Mouse (Mus musculus) skeletal muscle tissue, postnatal 0 days (tissue): ENCODE data around the gene Nfu1. TPM values are rescaled to one million over a fixed set of nuclear protein-coding genes. Genes with fewer than 3 reads are reported as not detected.

ENCODE experiments used
- polyA plus RNA-seq: library from polyadenylated mRNA; unstranded; fragments of >200 nt; fragmentation: Nextera tagmentation; extraction: Ambion mirVana; gene quantifications from 2 replicates; pipeline ENCODE4 v1.2.1, GENCODE M21; 2015

Gene Nfu1
- polyA plus RNA-seq, result 115 and 120 TPM in 2 replicates

DNA sequence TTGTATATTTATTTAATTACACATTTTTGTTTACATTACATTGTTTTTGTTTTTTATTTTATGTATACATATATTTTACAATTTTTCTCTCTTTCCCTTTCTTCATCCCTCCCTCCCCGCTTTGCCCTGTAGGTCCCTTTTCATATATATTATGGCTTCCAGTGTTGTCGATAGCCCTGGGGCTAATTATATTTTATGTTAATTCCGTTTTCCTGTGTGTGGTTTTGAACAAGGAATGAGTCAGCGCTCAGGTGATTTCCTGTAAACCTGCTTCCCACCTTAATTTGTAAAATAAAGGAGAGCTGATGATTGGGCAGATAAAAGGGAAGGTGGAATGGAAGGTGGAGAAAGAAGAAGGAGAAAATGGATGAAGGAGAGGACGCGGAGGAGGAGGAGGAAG is at the start of gene Nfu1:
Gene Nfu1, plus strand, starts transcription at position 350 of the 400 bp plus-strand sequence.

DNA sequence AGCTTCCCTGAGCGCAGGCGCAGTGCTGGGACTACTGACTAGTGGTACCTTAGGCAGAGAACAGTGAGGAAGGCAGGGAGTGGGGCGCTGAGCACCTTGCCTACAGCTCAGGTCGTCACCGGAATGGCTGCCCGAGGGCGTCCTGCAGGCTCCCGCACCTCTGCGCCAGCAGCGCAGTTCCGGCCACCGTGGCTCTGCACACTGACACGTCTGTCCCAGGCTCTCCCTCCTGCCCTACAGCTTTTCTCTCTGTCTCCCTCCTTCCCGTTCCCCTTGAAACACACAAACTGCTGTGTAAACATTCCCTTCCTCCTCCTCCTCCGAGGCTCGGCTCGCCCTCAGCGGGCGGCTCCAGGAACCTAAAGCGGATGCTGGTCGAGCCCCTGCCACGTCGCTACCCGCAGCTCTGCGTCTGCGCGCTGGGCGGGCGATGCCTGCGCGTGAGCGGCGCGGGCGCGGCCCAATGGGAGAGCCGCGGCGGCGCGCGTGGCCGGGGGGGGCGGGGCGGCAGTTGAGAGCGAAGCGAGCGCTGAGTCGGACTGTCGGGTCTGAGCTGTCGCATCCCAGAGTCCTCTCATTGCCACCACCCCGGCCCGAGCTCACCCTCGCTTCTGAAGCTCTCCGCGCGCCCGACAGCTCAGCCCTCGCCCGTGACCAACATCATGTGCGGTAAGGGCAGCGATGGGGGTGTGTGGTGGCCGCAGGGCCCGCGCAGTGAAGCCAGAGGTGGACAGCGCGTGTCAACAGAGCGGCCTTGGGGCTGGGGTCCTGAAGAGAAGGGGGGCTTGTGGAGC is 33.5 kb downstream of the Nfu1 start, which contains the start of gene Gfpt1:
Gene Gfpt1, plus strand, starts transcription at position 510 of the 794 bp plus-strand sequence.

Other genes starting within 250 kb of the Nfu1 start
- 36.0 and 41.0 TPM in 2 replicates for gene Anxa4, start 215.7 kb upstream of the Nfu1 start, polyA plus RNA-seq
- gene Aak1, start 159.7 kb upstream of the Nfu1 start, polyA plus RNA-seq, result 6.4 and 8.7 TPM in 2 replicates
- 10.5 and 11.0 TPM in 2 replicates for gene Gfpt1, start 33.6 kb downstream of the Nfu1 start, polyA plus RNA-seq
- gene D6Ertd527e, start 95.5 kb downstream of the Nfu1 start, polyA plus RNA-seq, result 0.18 and 0.23 TPM in 2 replicates